Mouse (Mus musculus) embryo, embryonic 10 days (tissue): ENCODE results near the gene Igdcc3.

Source experiments
- DNase-seq: peaks from one replicate; pipeline ENCODE4 v3.0.0-alpha.2; 2015; ENCODE audit warnings: low spot score

Igdcc3 gene

DNA sequence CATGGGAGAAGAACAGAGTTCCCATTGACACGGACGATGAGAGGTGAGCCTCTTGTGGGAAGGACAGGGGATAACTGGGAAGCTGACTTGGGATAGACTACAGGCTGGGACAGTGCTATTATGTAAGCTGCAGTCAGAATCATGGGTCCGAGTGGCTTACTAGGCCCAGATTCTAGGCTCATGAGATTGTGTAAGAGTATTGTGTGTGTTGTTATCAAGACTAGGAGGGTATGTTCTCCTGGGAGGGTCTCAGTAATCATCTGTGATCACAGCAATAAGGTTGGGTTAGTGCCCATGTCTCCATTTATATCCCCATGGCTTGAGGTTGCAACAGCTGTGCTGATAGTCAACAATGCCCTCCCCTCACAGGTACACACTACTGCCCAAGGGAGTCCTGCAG, 36.5 kb downstream of the Igdcc3 start:
- no peak for DNase-seq

DNA sequence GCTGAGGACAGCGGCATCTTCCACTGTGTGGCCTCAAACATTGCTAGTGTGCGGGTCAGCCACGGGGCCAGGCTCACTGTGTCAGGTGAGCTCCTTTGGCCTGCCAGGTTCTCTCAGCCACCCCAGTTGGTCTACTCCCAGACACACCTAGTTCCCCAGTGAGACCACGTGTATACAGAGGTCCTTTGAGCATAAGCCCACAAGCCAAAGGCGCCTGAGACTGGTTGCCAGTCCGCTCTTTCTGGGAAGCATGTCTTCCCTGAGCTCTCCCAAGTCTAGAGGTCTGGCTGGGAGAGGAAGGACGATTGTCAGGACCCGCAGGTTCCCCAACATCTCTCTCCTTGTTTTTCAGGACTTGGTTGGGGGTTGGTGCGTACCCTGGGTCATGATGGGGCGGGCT, 36.9 kb downstream of the Igdcc3 start:
- DNase-seq: peak; percentile 21

DNA sequence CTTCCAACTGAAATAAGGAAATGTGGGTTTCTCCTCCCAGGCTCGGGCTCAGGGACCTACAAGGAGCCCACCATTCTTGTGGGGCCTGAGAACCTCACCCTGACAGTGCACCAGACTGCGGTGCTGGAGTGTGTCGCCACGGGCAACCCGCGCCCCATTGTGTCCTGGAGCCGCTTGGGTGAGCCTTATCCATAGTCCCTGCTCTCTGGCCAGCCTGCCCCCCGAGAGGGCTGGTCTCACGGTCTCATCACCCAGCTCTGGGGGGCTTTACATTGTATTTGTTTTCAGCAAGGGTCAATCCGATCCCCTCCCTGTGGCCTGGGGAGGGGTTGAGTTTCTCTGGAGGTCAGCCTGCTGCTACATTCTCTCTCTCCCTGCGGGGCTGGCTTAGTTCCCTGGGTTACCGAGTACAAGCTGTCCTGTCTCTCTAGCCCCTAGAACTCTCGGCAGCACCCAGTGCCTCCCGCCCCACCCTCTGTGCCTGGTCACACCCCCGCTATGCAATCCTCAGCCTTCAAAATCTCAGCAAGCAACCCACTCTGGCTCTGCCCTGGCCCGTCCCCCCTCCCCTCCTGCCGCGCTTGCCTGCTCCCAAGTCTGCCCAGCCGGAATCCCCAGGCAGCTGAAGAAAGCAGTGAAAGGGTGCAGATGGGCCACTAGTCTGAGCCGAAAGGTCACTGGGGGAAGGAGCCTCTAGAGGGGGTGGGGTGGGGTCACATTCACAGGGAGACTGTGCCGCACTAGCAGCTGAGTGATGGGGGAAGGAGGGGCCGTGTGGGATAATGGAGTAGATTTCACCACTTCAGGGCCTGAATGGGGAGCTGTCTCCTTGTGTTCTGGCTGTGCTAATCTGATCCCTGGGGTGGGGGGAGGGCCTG, 37.6 kb downstream of the Igdcc3 start:
- DNase-seq: peak; percentile 91

DNA sequence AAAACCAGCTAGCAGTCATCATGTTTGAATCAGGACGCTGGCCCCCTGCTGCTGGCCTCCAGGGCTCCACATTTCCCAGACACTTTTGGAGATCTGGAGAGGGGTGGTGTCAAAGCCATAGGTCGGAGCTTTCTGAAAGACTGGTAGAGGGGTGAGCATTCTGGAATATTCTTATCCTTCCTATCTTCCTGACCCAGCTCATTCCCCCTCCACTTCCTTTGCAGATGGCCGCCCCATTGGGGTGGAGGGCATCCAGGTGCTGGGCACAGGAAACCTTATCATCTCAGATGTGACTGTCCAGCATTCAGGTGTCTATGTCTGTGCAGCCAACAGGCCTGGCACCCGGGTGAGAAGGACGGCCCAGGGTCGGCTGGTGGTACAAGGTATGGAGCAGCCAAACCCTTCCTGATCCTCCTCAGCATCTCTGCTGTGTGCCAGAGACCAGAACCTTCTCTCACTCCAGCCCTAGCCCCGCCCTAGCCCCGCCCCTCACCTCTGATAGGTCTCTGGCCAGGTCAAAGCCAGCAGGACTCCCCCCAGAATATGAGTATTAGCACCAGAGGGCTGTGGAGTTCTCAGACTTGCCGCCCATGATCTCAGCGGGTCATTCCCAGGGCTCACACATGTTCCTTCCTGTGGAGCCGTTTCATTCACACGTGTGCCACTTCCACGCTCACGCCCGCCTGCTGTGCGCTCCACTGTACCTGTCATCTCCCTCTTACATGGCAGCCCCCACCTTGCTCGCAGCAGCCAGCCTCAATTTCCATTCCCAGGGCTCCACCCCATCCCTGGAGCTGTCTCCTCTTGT, 39.0 kb downstream of the Igdcc3 start:
- DNase-seq: peak; percentile 45

DNA sequence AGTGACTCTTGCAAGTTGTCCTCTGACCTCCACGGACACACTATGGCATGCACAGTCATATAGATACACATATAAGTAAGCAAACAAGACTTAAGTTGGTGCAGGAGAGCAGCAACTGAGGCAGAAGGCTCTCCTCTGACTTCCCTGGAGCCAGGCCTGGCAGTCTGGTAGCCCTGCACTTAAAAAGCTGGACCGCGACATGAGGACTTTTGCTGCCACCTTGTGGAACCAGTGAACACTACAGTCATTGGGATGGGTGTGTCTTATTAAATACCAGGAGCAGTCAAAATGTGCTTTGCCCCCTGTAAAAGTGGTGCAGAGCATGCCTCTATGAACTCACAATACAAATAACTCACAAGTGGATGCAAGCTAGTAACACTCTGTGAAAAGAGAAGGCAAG, 47.6 kb downstream of the Igdcc3 start:
- DNase-seq: peak; percentile 97

DNA sequence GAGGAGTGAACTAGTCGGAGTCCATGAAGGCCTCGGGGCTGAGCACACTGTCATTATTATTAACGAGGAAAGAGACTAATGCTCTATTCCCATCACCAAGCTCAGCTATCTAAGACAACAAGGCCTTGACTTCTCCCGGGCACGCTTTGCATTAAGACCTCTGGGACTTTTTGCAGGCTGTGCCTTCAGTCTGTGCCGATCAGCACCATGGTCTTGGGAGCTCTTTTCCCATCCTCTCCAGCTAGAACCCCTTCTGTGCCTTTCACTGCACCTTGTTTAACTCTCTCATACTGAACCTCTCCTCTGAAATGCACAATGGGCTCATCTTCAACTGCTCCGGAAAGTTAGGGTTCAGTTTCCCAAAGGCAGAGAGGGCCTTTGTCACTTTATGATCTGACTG, 49.3 kb downstream of the Igdcc3 start:
- no peak for DNase-seq

DNA sequence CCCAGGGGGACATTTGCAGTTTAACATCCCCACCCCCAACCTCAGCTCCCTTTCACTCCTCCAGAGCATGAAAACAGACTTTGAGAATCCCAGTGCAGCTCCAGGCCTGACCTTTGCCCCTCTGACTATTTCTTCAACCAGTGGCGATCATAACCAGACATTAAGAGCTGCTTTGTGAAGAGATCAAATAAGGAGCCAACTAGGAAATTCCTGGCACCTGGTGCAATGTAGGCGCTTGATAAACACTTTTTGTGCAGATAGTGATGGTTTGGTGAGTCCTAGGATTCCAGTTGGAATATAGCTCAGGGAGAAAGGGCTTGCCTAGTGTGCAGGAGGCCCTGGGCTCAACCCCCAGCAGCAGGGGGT, 50.4 kb downstream of the Igdcc3 start:
- peak; percentile 81 for DNase-seq

DNA sequence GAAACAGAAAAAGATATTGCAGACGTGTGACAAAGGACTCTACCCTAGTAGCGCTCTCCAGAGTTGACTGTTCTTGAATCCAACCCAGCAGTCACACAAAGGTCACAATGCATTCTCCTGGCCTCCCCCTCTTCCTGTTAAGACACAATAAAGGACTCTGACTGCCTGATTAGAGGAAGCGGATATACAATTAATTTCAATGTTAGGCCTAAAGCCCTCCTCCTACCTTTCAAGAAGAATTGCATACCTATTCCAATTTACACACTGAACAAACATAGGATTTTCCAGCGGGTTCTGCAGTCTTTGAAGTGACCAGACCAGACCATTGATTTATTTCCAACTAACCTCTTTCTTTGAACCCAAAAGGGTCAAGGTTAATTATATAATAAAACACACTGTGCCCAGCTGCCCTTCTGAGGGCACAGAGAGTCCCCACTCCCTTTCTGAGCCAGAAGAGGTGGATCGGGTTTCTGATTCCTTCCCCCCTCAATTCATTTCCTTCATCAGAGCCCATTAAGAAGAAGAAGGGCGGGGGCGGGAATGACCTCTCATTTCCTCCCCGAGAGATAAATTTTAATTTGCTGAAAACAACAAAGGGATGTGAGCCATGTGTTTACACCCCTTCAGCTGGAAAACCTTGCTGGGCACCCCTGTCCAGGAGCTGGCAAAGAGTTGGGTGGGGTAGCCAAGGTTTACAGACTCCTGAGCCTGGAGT, 50.9 kb downstream of the Igdcc3 start:
- peak; percentile 80 for DNase-seq

DNA sequence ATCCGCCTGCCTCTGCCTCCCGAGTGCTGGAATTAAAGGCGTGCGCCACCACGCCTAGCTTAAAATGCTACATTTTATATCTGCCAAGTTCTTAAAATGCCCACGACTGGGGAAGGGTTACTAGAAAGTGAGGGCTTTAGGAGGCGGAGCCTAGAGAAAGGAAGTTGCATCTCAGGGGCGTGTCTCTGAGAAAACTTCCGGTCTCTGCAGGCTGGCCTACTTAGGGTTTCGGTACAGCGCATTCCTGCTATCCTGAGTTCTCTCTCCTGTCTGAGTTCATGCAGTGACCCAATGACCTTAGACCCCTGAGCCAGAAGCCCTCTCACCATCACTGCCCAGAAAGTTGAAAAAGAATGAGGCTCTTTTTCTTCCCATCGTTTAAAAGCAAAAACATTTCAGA, 52.2 kb downstream of the Igdcc3 start:
- peak; percentile 57 for DNase-seq

DNA sequence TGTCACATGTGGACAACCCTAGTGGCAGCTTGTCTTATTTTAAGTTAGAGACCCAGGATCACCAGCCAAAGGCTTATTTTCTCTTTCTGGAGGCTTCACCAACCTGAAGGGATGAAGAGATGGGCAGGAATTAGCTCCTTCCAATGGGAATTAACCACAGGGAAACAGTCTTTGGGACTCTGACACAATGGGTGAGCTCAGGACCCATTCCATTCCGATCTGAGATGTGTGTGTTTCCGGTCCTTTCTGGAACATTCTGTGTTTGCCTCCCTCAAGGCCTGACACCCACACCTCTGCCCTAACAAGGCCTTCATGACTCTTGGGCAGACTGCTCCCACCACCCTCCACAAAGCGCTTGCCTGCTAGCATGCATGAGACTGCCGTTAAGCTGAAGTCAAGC, 54.1 kb downstream of the Igdcc3 start, which contains the start of gene Parp16:
Gene Parp16, plus strand, starts transcription at position 301 of the 400 bp plus-strand sequence.
- DNase-seq: no peak

DNA sequence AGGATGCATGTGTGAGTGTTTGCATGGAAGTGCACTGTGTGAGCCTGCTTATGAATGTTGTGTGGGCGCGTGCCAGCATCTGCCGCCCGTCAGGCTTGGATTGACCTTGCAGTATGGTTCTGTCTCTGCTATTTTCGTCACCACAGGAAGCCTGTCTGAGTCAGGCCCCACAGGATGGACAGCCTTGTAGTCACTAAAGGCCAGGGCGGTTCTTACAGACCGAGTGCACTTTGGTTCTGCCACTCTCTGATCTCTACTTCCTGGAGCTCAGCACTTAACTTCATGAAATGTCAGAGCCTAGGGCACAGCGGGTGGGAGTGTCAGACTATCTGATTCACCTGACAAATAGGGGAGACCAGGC, 54.6 kb downstream of the Igdcc3 start:
- DNase-seq: no peak

DNA sequence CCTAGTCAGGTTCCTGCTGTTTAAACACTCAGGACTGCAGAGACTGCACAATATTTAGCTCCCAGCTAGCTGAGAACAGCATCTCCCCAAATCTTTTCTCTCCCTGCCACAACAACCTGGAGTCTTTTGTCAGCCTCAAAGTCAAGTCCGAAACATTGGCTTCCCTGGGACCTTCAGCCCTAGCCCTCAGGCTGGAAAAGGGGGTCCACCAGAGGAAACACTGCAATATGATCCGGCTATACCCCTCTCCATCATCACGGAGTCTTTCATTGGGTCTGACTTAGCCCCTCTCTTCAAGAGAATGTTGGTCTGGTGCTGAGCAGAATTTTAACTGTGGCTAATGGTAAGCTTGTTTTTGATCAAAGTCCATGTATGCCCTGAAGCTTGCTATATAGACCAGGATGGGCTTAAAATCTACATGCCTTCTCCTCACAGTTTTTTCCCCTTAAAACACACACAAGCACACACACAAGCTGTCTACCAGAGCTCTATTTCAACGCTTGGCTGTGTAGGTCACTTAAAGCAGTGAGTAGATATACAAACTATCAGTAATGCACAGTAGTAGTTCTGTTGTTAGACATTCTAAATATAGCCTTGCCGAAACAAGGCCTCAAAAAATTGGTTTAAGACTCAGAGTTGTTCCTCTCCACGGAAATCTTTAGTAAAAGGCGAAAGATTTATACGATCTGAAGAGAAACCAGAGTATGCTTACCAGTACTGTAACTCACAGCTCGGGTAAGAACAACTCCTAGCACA, 55.2 kb downstream of the Igdcc3 start:
- peak; percentile 92 for DNase-seq

DNA sequence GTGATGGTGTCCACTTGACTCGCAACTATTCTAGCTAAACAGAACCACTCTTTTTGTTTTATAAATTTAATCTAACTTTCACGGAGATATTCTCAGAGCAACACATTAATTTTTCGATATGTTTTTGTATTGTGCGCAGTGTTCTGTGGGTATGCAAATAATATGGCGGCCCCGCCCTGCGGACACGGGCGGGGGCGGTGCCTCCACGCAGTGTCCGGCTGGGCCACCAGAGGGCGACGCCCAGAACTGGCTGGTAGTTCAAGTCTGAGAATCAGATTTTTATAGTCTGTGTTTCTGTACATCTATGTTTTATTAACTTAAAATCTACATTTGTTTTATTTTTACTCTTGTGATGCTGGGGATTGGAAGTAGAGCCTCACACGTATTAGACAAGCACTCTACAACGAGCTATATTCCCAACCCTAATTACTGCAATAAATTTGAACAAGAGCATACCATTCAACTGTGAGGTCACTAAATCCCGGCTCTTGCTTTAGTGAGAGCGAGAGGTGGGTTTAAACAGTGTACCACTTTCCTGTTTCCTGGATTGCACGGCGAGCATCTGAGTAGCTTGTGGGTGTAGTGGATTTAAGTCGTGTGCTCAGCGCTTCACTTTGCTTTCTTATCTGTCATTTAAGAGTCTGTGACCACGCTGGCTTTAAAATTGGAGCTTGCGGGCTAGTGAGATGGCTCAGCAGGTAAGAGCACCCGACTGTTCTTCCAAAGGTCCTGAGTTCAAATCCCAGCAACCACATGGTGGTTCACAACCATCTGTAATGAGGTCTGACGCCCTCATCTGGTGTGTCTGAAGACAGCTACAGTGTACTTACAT, 56.0 kb downstream of the Igdcc3 start:
- DNase-seq: peak; percentile 91

DNA sequence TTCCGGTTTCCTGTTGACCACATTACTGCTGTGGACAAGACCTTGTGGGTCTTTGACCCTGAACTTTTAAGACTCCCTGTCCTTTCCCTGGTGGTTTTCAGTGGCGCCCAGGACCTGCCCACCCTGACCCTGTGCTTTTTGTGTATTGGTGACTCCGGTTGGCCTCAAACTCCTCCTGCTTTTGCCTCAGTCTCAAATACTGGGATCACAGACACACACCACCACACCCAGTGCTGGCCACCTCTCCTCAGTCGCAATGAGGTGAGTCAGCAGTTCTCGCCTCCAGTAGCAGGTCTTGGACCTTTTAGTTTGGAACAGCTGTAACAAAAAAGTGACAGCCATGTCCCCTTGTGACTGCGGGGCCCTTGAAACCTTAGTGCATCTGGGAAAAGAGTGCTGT, 56.8 kb downstream of the Igdcc3 start:
- DNase-seq: no peak

DNA sequence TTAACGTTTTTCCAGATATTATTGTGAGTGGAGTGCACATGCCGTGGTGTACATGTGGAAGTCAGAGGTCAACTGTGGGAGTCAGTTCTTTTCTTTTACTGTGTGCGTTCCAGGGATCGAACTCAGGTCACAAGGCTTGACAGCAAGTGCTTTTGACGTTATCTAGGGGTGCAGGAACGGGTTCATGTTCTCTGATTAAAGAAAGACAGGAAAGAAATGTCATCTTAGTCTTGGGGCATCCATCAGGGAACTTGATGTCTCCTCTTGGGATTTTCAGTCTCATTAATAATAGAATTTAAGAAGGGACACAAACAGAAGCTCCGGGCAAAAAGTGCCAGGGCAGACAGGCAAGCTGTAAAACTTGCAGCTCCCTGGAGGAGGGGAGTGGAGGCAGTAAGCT, 58.7 kb downstream of the Igdcc3 start:
- no peak for DNase-seq

DNA sequence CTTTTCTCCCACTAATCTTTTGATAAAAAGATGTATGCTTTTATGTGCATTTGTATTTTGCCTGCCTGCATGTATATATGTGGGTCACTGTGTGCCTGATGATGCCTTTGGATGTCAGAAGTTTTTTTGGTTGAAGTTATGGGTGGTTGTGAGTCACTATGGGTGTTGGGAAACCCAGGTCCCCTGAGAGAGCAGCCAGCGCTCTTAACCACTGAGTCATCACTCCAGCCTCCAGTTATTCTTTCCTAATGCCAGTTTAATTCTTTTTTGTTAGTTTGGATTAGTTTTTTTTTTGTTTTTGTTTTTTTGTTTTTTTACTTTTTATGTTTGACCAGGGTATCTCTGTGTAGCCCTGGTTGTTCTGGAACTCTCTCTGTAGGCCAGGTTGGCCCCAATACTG, 59.6 kb downstream of the Igdcc3 start:
- no peak for DNase-seq

DNA sequence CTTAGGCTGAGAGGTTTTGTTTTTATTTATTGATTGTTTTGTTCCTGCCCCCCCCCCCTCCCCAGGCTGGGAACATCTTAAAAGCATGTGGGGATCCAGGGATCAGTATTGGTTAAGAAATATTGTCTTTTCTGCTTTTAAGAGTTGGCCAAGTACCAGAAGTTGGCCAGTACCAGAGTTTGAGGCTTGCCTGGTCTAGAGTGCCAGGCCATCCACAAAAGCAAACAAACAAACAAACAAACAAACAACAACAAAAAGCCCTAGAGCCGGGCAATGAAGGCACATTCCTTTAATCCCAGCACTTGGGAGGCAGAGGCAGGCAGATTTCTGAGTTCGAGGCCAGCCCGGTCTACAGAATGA, 60.0 kb downstream of the Igdcc3 start:
- DNase-seq: no peak

DNA sequence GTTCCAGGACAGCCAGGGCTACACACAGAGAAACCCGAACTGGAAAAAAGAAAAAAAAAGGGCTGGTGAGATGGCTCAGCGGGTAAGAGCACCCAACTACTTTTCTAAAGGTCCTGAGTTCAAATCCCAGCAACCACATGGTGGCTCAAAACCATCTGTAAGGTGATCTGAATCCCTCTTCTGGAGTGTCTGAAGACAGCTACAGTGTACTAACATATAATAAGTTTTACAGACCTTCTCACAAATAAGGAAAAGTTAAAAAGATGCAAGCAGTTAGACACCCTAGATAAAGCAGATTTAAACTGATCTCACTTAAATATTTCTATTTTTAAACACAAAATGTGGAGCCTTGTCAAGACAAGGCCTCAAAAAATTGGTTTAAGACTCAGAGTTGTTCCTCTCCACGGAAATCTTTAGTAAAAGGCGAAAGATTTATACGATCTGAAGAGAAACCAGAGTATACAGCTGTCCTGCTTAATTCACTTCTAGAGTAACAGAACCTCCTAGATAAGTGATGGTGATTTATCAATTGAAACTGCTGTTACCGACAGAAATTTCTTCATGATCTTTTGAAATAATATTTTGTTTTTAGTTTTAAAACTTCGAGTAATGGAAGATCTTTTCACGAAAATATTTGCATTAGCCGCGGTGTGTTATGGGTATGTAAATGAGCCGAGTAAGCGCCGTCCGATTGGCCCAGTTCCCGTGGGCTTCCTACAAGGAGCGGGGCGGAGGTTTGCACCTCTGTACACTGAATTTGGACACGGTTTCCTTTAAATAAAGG, 60.6 kb downstream of the Igdcc3 start:
- peak; percentile 91 for DNase-seq

DNA sequence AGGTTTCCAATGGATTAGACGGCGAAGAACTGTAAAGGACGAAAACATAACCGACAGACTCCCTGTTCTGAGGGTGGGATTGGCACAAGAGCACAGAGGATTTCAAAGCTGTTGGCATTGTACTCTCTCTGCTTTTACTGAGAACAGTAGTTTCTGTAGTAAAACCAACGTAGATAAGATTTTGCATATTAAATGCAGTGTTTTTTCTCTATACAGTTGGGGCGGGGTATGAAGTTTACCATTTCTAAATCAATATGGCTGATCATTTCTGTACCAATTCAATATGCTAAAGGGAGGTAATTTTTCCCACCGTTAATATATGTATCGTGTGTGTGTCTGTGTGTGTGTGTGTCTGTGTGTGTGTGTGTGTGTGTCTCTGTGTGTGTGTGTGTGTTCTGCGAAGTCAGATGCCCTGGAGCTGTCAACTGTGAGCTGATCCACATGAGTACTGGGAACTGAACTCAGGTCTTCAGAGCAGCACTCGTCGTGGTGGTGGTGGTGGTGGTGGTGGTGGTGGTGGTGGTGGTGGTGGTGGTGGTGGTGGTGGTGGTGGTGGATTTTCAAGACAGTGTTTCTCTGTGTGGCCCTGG, 61.3 kb downstream of the Igdcc3 start:
- no peak for DNase-seq
